Mouse (Mus musculus): Measurements from ENCODE around the gene Cplx3. TPM values are rescaled to one million over a fixed set of nuclear protein-coding genes. Genes with fewer than 3 reads are reported as not detected.

Cplx3 gene
- total and polyA plus RNA-seq, 3 experiments: not detected

- Histone ChIP-seq H3K4me1 (ENCODE audit: control insufficient read depth in 1 of 2, insufficient read depth in 2 of 2, low read length in 2 of 2) (peaks cover 5 to 20% of the 10 kb centered on the region in 2 experiments; a peak in 3 of 4 replicates), H3K79me2 (ENCODE audit: control insufficient read depth, insufficient read depth, low read length, poor library complexity) (peaks cover 61% of the 10 kb centered on the region), H3K36me3 (ENCODE audit: control insufficient read depth in 1 of 2, insufficient read depth in 2 of 2, low read length in 2 of 2) (peaks cover 19% of the 10 kb centered on the region in 2 experiments), H3K27ac (ENCODE audit: control insufficient read depth, low read depth, low read length) (no peak overlapping the region), H3K9me3 (replicated peaks; ENCODE audit: insufficient read depth, low read length) (no peaks in the 10 kb centered on the region), H3K27me3 (ENCODE audit: control insufficient read depth in 1 of 2, insufficient read depth in 2 of 2, low read length in 2 of 2) (no peaks in the 10 kb centered on the region), H3K9ac (ENCODE audit: control insufficient read depth, low read depth, low read length, poor library complexity, severe bottlenecking) (no peak overlapping the region), H3K4me3 (ENCODE audit: control insufficient read depth in 1 of 2, insufficient read depth in 1 of 2, low read depth in 2 of 2, low read length in 2 of 2) (no peak overlapping the region)
- TF ChIP-seq MXI1 (IDR thresholded peaks at IDR 0.05; ENCODE audit: low read depth, low read length): 0 out of 2 replicates have a peak, but pooled peaks have one; percentile 35
- TF ChIP-seq CTCF (IDR thresholded peaks at IDR 0.05 in 2 of 3, conservative IDR thresholded peaks at IDR 0.05 in 1 of 3; ENCODE audit: control insufficient read depth in 1 of 3, insufficient read depth in 1 of 3, low read depth in 2 of 3, low read length in 3 of 3, poor library complexity in 1 of 3, severe bottlenecking in 1 of 3): peak in 2 of 3 experiments; percentile 4 to 17; a peak in 1 of 6 replicates
- no peak for TF ChIP-seq ZMIZ1 (IDR thresholded peaks at IDR 0.05; ENCODE audit: low read depth, low read length)
- TF ChIP-seq SMC3 (IDR thresholded peaks at IDR 0.05; ENCODE audit: low read depth, low read length): no peak
- DNase-seq (ENCODE audit: low read depth, low spot score): no peak
Observed at GRCm38 (mm10) chr9:57633481-57634024, 27.5 kb upstream of the Cplx3 start.

GRCm38 (mm10) chr9:57629118-57629874 lies 23.2 kb upstream of the Cplx3 start:
- peaks cover 0 to 12% of the 10 kb centered on the region in 2 experiments; a peak in 1 of 4 replicates for H3K36me3 ChIP-seq (ENCODE audit: control insufficient read depth in 1 of 2, insufficient read depth in 2 of 2, low read length in 2 of 2)
- no peak for TF ChIP-seq POLR2AphosphoS5 (IDR thresholded peaks at IDR 0.05; ENCODE audit: borderline replicate concordance, low read depth, low read length)
- peak; percentile 75 for TF ChIP-seq SMC3 (IDR thresholded peaks at IDR 0.05; ENCODE audit: low read depth, low read length)
- TF ChIP-seq TAL1 (IDR thresholded peaks at IDR 0.05; ENCODE audit: low read length): no peak
- TF ChIP-seq RAD21 (IDR thresholded peaks at IDR 0.05; ENCODE audit: low read depth, low read length): peak; percentile 68
- peak; percentile 84 to 96 (median 92) for TF ChIP-seq CTCF (IDR thresholded peaks at IDR 0.05 in 2 of 3, conservative IDR thresholded peaks at IDR 0.05 in 1 of 3; ENCODE audit: control insufficient read depth in 1 of 3, insufficient read depth in 1 of 3, low read depth in 2 of 3, low read length in 3 of 3, poor library complexity in 1 of 3, severe bottlenecking in 1 of 3)
- peak; percentile 54 for TF ChIP-seq ZC3H11A (IDR thresholded peaks at IDR 0.05; ENCODE audit: low read depth, low read length)
- TF ChIP-seq ELF1 (IDR thresholded peaks at IDR 0.05; ENCODE audit: low read depth, low read length): no peak
- peak; percentile 55 for DNase-seq (ENCODE audit: low read depth, low spot score)

GRCm38 (mm10) chr9:57628717-57629116 lies 22.6 kb upstream of the Cplx3 start:
- Histone ChIP-seq H3K27me3 (ENCODE audit: control insufficient read depth in 1 of 2, insufficient read depth in 2 of 2, low read length in 2 of 2) (no peaks in the 10 kb centered on the region), H3K4me3 (ENCODE audit: control insufficient read depth in 1 of 2, insufficient read depth in 1 of 2, low read depth in 2 of 2, low read length in 2 of 2) (no peak overlapping the region), H3K36me3 (ENCODE audit: control insufficient read depth in 1 of 2, insufficient read depth in 2 of 2, low read length in 2 of 2) (peaks cover 0 to 8% of the 10 kb centered on the region in 2 experiments; a peak in 1 of 4 replicates), H3K79me2 (ENCODE audit: control insufficient read depth, insufficient read depth, low read length, poor library complexity) (peaks cover 14% of the 10 kb centered on the region), H3K4me1 (ENCODE audit: control insufficient read depth in 1 of 2, insufficient read depth in 2 of 2, low read length in 2 of 2) (0 out of 4 replicates have a peak, but pooled peaks cover 0 to 2% of the 10 kb centered on the region in 2 experiments), H3K9ac (ENCODE audit: control insufficient read depth, low read depth, low read length, poor library complexity, severe bottlenecking) (no peak overlapping the region), H3K9me3 (replicated peaks; ENCODE audit: insufficient read depth, low read length) (no peaks in the 10 kb centered on the region), H3K27ac (ENCODE audit: control insufficient read depth, low read depth, low read length) (no peak overlapping the region)
- no peak for DNase-seq (ENCODE audit: low read depth, low spot score)
- TF ChIP-seq RCOR1 (IDR thresholded peaks at IDR 0.05; ENCODE audit: low read depth, low read length) (no peak), MAX (IDR thresholded peaks at IDR 0.05; ENCODE audit: low read length) (no peak), MXI1 (IDR thresholded peaks at IDR 0.05; ENCODE audit: low read depth, low read length) (no peak), ELF1 (IDR thresholded peaks at IDR 0.05; ENCODE audit: low read depth, low read length) (no peak), MEF2A (IDR thresholded peaks at IDR 0.05; ENCODE audit: extremely low read depth, insufficient replicate concordance, low read depth, low read length, poor library complexity, severe bottlenecking) (no peak), POLR2AphosphoS2 (IDR thresholded peaks at IDR 0.05; ENCODE audit: low read length) (no peak), HCFC1 (IDR thresholded peaks at IDR 0.05; ENCODE audit: low read depth, low read length) (no peak), EP300 (IDR thresholded peaks at IDR 0.05; ENCODE audit: low read depth in 1 of 2, low read length in 2 of 2) (no peak), CHD2 (IDR thresholded peaks at IDR 0.05; ENCODE audit: low read length) (no peak)

More at GRCm38 (mm10) chr9:57629118-57629874, 23.2 kb upstream of the Cplx3 start:
- Histone ChIP-seq H3K9ac (ENCODE audit: control insufficient read depth, low read depth, low read length, poor library complexity, severe bottlenecking) (no peak overlapping the region), H3K4me3 (ENCODE audit: control insufficient read depth in 1 of 2, insufficient read depth in 1 of 2, low read depth in 2 of 2, low read length in 2 of 2) (no peak overlapping the region), H3K9me3 (replicated peaks; ENCODE audit: insufficient read depth, low read length) (no peaks in the 10 kb centered on the region), H3K79me2 (ENCODE audit: control insufficient read depth, insufficient read depth, low read length, poor library complexity) (peaks cover 20% of the 10 kb centered on the region), H3K27me3 (ENCODE audit: control insufficient read depth in 1 of 2, insufficient read depth in 2 of 2, low read length in 2 of 2) (no peaks in the 10 kb centered on the region), H3K4me1 (ENCODE audit: control insufficient read depth in 1 of 2, insufficient read depth in 2 of 2, low read length in 2 of 2) (no peaks in the 10 kb centered on the region), H3K27ac (ENCODE audit: control insufficient read depth, low read depth, low read length) (no peak overlapping the region)
